Mouse (Mus musculus): ENCODE measurements around the gene Letm1.

Gene Letm1

DNA sequence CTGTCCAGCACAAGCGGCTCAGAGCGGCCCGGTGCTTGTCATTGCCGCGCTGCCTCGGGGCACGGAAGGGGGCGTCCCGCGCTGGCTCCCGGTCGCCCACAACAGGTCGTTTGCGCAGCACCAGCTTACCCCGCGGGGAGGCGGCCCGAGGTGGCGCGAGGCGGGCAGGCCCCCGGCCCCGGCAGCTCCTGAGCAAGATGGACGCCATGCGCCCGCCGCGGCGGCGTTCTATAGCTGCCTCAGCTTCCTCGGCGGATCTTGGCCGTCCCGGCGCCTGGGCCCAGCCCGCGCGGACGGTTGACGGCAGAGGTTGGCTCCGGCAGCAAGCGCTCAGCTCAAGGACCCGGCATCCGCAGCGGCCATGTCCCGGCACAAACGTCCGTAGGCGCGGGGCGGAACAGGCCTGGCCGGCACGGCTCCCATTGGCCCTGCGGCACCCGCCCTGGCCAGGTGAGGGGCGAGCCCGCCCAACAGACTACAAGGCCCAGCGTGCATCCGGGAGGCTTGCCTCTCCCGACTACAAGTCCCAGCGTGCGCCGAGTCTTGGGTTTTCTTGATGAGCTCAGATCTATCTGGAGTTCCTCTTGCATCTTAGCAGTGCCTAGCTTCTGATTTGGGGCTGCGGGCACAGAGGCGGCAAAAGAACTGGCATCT, at the start of gene Letm1:
TSS of gene Letm1 (minus strand) at position 473 of the 654 bp plus-strand sequence.
- peak; percentile 90 to 91 for DNase-seq

DNA sequence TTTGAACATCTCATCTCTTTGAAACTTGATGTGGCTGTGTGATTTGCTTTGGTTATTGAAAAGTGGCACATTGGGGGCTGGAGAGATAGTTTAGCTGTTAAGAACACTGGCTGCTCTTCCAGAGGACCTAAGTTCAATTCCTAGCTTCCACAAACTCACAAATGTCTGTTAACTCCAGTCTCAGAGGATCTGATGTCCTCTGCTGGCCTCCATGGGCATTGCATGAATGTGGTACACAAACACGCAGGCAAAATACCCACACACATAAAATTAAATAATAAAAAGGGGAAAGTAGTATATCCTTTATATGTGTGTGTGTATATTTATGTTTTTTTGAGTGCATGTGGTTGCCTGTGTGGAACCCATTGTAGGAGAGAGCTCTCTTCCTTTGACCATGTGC, 48.2 kb upstream of the Letm1 start:
- peak in 1 of 2 experiments; percentile 15 for DNase-seq

DNA sequence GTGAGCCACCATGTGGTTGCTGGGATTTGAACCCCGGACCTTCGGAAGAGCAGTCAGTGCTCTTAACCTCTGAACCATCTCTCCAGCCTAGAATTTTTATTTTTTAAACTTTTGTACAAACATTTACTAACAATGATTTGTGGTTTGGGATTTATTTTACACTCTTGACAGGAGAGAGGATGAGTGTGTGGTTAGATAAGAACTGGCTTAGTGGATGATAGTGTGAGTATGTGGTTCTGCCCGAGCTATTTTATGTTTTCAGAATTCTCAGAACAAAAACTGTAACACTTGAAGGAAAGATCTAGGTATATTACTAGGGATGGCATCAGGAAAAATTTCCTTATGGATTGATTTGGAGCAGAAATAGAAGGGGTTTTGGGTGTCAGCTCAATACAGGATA, 47.3 kb upstream of the Letm1 start:
- no peak for DNase-seq

DNA sequence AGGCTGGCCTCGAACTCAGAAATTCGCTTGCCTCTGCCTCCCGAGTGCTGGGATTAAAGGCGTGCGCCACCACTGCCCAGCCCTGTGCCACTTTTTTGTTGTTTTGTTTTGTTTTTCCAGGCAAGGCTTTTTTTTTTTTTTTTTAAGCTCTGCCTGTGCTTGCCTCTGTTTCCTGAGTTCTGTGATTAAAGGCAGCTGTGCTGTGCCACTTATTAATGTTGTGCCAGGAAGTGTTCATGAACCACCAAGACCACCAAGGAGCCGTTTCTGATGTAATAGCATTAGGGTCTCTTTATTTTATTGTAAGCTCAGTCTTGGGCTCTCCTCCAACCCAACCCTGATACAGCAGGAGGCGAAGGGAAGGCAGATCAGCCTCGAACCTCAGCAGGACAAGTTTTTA, 45.5 kb upstream of the Letm1 start:
- DNase-seq = no peak

DNA sequence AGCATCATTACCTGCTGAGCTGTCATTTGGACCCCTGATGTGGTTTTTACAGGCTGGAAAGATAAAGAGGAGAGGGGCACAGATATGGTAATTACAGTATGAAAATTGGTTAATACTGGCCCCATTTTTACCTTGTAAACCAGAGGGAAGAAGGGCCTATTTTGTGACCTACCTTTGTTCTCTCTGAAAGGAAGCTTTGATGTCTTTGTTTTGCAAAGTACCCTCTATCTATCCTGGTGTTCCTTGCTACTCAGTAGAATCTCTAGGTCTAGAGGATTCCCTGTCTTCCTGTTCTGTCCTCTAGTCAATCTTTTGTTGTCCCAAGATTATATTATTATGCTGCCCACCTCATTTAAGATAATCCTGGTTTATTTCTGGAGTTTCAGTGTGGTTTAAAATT, 43.4 kb upstream of the Letm1 start:
- DNase-seq = no peak

DNA sequence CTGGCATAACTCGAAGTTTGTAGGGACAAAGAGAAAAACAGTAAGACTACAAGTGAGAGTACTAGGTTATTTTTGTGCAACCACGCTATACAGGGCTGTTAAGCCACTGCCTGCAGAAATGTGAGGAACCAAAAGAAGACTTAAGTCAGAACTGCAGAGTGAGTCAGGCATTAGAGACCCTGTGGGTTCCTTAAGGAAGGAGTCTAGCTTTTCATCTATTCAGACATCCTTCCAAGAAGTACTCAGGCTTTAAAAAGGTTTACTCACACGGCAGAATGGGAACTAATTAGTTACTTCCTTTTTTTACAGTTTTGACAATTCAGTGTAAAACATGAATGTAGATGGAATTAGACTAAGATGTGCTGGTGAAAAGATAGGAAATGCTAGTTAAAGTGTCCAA, 39.8 kb upstream of the Letm1 start:
- DNase-seq = no peak

DNA sequence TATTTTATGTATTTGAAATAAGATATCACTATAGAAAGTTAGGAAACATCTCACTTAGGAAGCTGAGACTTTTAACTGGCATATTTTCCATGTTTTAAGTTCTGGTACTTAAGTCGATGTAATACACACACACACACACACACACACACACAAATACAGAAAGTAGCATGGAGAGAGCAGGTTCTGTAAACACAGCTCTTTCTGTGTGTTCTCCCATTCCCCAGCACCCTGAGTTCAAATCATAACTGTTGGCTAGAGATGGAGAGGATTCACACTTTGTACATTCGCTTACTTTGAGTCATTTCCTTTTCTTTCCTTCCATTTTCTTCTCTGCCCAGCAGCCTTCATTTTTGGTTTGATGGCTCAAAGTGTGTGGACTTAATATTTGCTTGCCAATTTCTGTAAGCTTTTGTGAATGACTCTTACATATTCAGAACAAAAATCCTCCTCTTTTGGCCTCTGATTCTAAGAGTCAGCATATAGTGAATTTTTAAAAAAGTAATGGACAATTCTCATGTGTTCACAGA, 39.3 kb upstream of the Letm1 start:
- DNase-seq = no peak

DNA sequence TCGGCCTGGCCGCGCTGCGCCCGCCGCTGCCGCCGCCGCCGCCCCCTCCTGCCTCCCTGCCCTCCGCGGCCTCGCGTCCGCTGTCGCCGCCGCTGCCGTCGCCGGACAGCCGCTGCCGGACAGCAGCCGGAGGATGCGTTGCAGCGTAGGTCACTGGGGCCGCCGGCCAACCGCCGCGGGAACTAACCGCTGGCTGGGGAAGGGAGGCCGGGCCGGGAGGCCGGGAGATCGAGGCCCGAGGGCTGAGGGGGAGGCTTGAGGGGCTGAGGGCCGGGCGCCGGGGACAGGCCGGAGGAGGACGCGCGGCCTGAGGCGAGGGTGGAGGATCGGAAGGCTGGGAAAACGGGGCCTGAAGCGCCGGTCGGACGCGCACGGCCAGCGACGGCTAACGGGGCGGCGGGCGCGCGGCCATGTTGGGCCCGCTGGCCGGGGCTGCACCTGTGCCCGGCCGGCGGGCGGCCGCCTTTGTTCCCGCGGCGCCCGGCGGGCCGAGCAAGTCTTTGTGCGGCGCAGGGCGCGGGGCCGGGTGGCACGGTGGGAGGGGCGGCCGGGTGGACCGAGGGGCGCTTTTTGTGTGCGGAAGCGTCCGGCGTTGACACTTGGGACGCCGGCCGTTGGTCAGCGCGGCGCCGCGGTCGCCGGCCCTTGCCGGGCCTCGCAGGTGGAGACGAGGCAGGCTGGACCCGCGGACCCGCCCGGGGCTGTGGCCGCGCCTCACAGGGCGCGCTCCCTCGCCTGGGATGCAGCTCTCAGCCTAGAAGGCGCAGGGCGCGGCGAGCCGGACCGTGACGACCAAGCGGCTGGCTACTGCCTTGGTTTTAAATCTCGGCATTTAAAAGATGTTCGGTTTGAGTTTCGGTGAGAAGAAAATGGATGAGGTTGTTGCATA, 38.4 kb upstream of the Letm1 start:
- DNase-seq = peak; percentile 17 to 46

DNA sequence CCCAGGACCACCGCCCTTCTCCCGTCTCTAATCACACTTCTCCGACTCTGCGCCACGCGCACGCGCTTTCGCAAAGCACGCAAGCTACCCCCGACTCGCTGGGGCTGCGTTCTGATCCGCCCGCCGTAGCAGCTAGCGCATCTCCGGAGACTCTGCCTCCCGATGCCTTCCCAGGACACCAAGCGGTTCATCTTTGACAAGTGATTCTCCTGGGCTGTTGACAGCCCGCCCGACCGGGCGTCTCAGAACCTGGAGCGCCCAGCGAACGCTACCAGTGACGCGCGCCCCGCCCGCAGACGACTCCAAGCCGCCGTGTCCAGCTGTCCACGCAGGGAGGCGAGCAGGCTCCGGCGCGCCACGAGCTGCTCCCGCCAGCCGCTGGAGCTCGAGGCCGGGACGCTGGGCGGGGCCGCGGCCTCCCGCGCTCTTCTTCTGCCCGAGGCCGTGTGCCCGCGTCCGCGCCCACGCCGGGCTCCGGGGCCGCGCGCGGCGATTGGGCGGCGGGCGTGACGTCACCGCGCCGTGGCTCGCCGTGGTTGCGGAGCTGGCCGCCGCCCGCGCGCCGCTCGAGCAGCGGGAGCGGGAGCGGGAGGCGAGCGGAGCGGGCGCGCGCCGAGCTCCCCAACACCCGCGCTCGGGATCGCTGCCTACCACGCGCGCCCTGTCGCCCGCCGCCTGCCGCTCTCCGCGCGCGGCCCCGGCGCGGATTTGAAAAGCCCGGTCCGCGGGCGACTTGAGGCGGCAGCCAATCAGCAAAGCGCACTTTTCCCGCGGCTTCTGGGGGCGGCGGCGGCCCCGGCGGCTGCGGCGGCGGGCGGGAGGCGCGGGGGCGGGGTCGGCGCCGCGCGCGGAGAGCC, 37.5 kb upstream of the Letm1 start, which contains the start of gene Nsd2:
TSS of gene Nsd2 (plus strand) at position 850 of the 857 bp plus-strand sequence.
- peak; percentile 73 to 82 for DNase-seq

DNA sequence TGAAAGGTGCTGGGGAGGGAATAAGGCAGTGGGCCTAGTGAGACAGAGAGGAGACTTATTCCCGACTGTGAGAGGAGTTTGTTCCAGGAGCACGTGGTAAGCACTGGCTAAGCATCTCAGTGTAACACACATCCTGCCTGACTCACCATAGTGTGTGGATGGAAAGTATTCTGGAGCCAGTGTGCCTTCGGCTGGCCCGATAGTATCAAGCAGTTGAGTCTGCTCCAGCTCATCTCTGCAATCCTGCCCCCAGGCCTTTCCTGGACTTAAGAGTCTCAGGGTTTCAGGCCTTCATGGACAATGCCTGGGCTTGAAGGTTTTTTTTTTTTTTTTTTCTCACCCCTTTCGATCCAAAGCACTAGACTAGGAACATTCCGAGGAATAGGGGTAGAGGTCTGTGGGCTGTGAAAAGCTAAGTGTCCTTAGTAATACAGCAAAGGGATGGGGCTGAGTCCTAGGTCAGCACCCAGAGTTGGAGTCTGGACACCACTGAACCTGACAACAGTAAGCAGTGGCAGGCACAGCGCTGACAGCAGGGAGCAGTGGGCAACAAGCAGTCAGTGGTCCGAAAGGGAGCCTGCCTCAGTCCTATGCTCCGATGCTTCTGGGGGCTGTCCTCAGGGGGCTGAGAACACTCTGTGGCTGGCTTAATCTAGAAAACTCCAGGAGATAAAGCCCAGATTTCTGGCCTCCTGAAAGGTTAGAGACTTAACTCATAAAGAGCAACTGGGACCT, 36.7 kb upstream of the Letm1 start:
- peak; percentile 4 to 6 for DNase-seq

DNA sequence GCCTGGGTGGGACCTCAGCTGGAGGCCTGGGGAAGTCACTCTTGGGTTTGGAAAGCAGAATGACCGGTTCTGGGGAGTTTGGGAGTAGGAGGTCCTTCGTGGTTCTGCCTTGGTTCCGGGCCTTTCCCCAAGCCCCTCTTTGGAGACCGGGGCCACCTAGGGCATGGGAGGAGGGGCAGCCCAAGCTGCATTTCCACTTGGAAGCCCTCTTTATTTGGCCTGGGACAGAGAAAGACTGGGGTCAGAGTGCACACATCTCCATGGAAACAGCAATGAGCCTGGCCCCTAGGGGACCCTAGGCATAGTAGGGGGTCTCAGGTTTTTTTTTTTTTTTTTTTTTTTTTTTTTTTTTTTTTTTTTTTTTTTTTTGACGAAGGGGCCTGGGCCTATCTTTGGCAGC, 35.5 kb upstream of the Letm1 start:
- no peak for DNase-seq

DNA sequence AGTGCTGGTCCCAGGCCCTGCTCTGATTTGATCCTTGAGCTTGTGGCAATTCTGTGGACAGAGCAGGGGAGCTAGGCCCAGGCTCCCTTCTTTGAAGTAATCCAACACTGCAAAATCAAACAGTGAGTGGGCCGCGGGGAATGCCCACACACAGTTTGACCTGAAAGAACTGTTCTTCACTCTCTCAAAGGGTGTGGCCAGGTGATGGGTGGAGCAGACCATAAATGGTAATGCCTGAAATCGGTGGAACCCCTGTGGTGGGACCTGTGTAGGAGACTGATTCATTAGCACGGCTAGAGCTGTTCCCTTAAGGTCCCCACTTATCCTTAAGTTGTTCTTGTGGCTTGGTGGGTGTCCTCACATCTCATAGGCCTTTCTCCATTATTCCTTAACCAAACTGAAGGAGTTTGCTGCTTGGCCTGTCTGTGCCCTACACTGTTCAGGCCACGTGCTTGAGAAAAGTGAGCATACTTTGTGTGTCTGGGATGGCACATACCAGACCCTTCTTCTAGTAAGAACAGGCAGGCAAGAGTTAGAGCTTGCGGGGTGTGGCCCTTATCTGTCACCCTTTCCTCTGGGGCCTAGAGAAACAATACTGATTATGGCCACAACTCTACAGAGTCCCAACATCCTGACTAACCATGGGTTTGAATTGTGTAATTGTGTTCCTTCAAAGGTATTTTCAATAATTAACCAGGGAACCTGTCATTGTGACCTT, 33.5 kb upstream of the Letm1 start:
- no peak for DNase-seq

DNA sequence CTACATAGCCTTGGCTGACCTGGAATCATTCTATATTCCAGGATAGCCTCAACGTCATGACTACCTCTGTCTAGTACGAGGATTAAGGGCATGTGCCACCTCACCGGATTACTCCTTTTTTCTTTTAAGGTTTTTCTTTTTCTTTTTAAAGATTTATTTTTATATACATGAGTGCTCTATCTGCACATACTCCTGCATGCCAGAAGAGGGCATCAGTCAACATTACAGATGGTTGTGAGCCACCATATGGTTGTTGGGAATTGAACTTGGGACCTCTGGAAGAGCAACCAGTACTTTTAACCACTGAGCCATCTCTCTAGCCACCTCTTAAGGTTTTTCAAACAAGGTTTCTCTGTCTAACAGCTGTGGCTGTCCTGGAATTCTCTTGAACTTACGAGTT, 28.9 kb upstream of the Letm1 start:
- DNase-seq = no peak

DNA sequence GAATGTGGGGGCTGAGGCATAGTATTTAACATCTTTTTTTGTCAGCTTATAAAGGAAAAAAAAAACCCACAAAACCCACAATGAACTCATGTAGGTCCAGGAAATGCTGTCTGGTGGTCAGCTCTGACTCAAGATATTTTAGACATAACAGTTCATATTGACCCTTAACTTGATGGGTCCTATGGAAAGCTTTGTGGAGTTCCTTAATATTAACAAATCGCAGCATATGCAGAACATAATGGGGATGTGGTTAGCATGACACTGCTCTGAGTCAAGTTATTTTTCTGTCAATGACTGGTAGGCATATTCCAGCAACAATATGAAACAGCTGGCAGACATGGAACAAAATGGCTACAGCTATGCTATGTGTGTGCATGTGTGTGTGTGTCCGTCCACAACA, 20.7 kb upstream of the Letm1 start:
- no peak for DNase-seq

DNA sequence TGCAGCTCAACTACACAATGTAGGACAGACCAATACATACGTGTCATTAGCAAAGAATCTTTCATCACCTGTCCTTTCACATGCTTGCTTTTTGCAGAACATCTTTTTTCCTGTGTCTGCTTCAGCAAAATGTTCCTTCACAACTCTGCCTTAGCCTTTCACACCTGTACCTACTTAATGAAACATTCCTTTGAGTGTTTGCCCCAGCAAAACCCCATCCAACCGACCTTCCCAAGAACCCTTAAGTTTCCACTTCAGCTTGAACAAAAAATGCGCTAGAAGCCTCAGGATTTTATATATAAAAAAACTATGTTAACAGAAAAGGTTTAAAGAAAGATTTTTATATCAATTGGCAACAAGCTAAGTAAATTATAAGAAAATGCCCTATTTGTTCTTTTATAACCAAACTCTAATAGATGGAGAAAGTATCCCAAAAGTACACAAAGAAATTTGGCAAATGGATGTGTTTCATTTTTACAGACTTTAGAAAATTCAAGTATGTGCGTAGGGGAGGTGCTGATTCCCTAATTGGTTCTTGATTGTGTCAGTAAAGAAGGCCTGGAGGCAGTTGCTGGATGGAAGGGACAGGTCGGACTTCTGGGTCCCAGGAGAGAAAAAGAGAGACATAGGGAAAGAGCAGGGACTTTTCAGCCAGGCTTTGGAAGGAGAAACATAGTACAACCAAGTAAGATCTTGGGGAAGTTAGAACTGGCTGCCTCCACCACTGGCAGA, 9.5 kb upstream of the Letm1 start:
- DNase-seq = no peak

DNA sequence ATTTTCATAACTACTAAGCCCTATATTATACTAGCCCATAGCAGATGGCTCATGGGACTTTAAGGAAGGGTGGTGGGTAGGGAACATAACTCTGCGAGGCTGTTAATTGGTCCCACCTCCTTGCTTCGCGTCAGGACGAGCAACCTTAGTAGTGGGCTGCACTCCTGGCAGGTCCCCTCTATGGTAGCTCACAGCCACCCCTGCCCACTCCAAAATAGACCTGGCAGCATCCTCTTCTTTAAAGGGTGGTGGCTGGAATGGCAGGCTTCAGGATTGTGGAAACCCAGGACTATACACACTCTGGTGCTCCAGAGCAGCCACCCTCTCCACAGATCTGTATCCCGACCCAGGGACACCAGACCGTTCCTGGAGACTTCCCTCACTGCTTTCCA, 378 bp upstream of the Letm1 start:
- no peak for DNase-seq

DNA sequence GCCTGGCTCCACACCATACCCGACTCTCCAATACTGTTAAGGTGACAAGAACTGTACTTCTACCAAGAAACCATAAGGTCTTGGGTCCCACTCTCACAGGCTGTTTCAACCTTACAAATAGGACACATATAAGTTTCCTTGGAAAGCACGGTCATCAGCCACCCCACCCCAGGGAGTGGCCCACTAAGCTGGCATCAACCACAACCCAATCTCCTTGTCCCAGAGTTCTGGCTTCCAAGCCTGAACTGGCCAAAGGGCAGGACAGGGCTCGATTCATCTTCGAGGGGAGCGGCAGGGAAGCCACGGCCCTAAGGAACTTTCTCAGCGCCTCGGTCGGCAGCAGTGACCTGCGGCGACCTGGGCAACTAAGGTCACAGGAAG, 663 bp downstream of the Letm1 start:
- DNase-seq = no peak

DNA sequence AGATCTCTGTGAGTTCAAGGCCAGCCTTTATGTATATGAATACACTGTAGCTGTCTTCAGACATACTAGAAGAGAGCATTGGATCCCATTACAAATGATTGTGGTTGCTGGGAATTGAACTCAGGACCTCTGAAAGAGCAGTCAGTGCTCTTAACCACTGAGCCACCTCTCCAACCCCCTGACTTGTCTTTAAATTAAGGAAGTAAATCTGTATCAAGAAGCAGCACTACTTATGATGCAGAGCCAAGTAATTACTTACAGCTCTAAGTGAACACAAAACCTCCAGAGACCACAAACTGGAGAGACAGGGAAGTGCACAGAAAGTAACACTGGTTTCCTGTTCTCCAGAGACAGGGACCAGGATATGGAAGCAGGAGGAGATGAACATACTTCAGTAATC, 5.4 kb downstream of the Letm1 start:
- no peak for DNase-seq

DNA sequence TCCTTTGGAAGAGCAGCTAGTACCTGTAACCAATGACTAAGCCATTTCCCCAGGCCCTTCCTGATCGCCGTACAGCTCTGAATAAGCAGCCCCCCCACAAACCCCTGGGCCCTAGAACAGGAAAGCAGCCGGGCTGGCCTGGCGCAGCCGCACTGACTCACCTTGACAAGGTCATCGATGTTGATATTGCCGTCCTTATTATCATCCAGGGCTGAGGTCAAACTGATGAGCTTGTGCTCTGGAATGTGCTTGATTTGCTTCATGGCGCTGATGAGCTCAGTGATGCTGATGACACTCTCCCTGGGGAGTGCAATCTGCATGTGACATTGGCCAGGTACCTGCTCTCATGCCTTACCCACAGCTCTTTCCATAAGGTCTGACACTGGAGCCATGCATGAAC, 39.1 kb downstream of the Letm1 start:
- DNase-seq = no peak

DNA sequence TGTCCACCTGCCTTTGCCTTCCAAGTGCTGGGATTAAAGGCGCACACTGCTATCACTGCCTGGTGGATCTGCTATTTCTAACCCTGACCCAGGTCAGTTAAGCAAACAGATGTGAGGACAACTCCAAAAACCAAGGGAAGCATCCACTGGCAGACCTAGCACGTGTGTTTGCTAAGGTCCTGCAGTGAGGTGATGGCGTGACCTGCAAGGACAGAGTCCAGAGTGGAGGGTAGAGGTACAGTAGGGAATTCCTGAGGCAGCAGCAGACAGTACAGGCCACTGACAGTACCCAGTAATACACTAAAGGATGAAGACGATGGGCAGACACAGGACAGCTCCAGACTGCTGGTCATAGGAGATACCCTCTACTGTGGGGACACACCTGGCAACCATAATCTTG, 42.1 kb downstream of the Letm1 start:
- no peak for DNase-seq

DNA sequence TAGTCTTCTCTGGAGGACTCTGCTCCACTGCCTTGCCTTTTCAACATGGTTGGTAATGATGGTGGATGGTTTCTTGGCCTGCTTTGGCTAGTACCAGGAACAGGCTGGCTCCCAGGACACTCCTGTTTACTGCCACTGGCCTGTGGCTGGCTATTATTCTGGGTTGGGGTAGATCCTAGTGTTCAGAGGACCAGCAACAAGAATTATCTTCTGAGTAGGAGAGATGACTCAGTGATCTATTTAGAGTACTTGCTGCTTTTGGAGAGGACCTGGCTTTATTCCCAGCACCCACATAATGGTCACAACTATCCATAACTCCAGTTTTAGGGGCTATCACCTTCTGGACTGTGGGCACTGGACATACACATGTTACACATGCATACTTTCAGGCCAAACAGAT, 44.3 kb downstream of the Letm1 start:
- DNase-seq = no peak
